Mouse (Mus musculus) intestine, embryonic 14.5 days (tissue): ENCODE results near the gene 1500009C09Rik. TPM values are rescaled to one million over a fixed set of nuclear protein-coding genes. Genes with fewer than 3 reads are reported as not detected.

Source experiments
- ATAC-seq: fragments of 200-750 bp; cut with Nextera tagmentation; replicated peaks from 2 replicates; pipeline ENCODE4 v1.8.0; 2017; ENCODE audit warnings: low read depth, moderate number of reproducible peaks, moderate TSS enrichment, moderate library complexity; ENCODE audit not compliant: low FRiP score, low TSS enrichment
- DNase-seq: peaks from one replicate; pipeline ENCODE4 v3.0.0-alpha.2; 2018; ENCODE audit warnings: low spot score
- H3K27ac ChIP-seq: fragments of 300-500 bp; sonication (generic); 2 replicates; pipeline ENCODE4 v1.5.1; 2014; ENCODE audit warnings: low read depth, mild to moderate bottlenecking, control low read depth
- H3K27me3 ChIP-seq: fragments of 300-500 bp; sonication (generic); replicated peaks from 2 replicates; pipeline ENCODE4 v1.6.1; 2014; ENCODE audit warnings: low read length, control low read depth; ENCODE audit not compliant: control insufficient read depth, insufficient read depth
- H3K36me3 ChIP-seq: fragments of 300-500 bp; sonication (generic); 2 replicates; pipeline ENCODE4 v1.6.1; 2014; ENCODE audit warnings: low read length, control low read depth; ENCODE audit not compliant: control insufficient read depth, insufficient read depth
- H3K4me1 ChIP-seq: fragments of 300-500 bp; sonication (generic); replicated peaks from 2 replicates; pipeline ENCODE4 v1.6.1; 2014; ENCODE audit warnings: low read length, control low read depth, mixed read lengths; ENCODE audit not compliant: control insufficient read depth, insufficient read depth
- H3K4me2 ChIP-seq: fragments of 300-500 bp; sonication (generic); 2 replicates; pipeline ENCODE4 v1.6.1; 2014; ENCODE audit warnings: low read length
- H3K4me3 ChIP-seq: fragments of 300-500 bp; sonication (generic); 2 replicates; pipeline ENCODE4 v1.5.1; 2014; ENCODE audit warnings: low read depth, low read length, control low read depth, mixed read lengths
- H3K9ac ChIP-seq: fragments of 300-500 bp; sonication (generic); 2 replicates; pipeline ENCODE4 v1.6.1; 2014; ENCODE audit warnings: mild to moderate bottlenecking, low read length
- H3K9me3 ChIP-seq: fragments of 300-500 bp; sonication (generic); 2 replicates; pipeline ENCODE4 v1.6.1; 2016; ENCODE audit warnings: low read length, control low read depth; ENCODE audit not compliant: control insufficient read depth
- WGBS: fragments of 180-500 bp; shearing (Covaris S2); extraction: QIAGEN DNeasy Blood & Tissue Kit; methylation state at CpG from one replicate; pipeline ENCODE4 v1.1.7; 2014; 5-methylcytosine and 5-hydroxymethylcytosine counted together
- polyA plus RNA-seq: library from polyadenylated mRNA; unstranded; fragments of >200 nt; fragmentation: Nextera tagmentation; extraction: Ambion mirVana; gene quantifications from 2 replicates; pipeline ENCODE4 v1.2.1, GENCODE M21; 2014

1500009C09Rik gene
- polyA plus RNA-seq, 1 experiment from 2014 or later = not detected

GRCm38 (mm10) chr15:82209295-82210050 is 42.7 kb upstream of the 1500009C09Rik start:
- H3K27ac ChIP-seq = no peak overlapping the region
- ATAC-seq (no peak), DNase-seq (no peak)
- H3K9me3 ChIP-seq = no peaks in the 10 kb centered on the region
- H3K27me3 ChIP-seq = peaks cover 84% of the 10 kb centered on the region
- WGBS = 80% methylated on average over 13 of the region's 13 CpGs
- peaks cover 20% of the 10 kb centered on the region for H3K36me3 ChIP-seq
- no peak overlapping the region for H3K4me3 ChIP-seq
- no peak overlapping the region for H3K4me2 ChIP-seq
- peaks cover 14% of the 10 kb centered on the region for H3K4me1 ChIP-seq
- H3K9ac ChIP-seq = no peak overlapping the region

GRCm38 (mm10) chr15:82210801-82211200 is 41.4 kb upstream of the 1500009C09Rik start:
- Histone ChIP-seq H3K27ac (no peak overlapping the region), H3K4me2 (no peak overlapping the region), H3K9ac (no peak overlapping the region), H3K4me1 (peaks cover 14% of the 10 kb centered on the region), H3K4me3 (no peak overlapping the region), H3K27me3 (peaks cover 94% of the 10 kb centered on the region), H3K36me3 (peaks cover 8% of the 10 kb centered on the region), H3K9me3 (no peaks in the 10 kb centered on the region)
- DNase-seq (no peak), ATAC-seq (no peak)
- WGBS = 59% methylated on average over 1 of the region's 1 CpGs

DNA sequence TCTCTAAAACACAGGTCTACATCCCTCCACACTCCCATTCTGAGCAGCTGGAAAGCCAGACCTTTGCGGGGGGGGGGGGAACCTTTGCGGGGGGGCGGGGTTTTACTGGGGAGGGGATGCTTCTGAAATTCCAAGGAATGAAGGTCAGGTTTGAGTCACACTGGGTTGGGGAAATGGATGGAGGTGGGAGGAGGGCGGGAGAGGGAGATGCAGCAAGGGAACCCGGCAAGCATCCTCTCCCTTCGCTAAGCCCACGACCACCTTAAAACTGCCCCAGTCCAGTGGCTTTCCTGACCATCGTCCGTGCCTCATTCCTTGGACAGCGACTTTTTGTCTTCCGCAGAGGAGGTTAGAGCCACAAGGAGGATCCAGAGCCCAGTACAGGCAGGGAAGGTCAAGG is 40.9 kb upstream of the 1500009C09Rik start:
- Histone ChIP-seq H3K4me1 (peaks cover 11% of the 10 kb centered on the region), H3K9me3 (no peaks in the 10 kb centered on the region), H3K9ac (no peak overlapping the region), H3K4me2 (peak overlapping the region; percentile 73), H3K27me3 (peaks cover 94% of the 10 kb centered on the region), H3K36me3 (peaks cover 3% of the 10 kb centered on the region; the same call in 1 of the 2 replicates), H3K4me3 (peak overlapping the region; percentile 10; the same call in 1 of the 2 replicates), H3K27ac (no peak overlapping the region)
- DNase-seq (no peak), ATAC-seq (no peak)
- WGBS = 4% methylated on average over 11 of the region's 11 CpGs

DNA sequence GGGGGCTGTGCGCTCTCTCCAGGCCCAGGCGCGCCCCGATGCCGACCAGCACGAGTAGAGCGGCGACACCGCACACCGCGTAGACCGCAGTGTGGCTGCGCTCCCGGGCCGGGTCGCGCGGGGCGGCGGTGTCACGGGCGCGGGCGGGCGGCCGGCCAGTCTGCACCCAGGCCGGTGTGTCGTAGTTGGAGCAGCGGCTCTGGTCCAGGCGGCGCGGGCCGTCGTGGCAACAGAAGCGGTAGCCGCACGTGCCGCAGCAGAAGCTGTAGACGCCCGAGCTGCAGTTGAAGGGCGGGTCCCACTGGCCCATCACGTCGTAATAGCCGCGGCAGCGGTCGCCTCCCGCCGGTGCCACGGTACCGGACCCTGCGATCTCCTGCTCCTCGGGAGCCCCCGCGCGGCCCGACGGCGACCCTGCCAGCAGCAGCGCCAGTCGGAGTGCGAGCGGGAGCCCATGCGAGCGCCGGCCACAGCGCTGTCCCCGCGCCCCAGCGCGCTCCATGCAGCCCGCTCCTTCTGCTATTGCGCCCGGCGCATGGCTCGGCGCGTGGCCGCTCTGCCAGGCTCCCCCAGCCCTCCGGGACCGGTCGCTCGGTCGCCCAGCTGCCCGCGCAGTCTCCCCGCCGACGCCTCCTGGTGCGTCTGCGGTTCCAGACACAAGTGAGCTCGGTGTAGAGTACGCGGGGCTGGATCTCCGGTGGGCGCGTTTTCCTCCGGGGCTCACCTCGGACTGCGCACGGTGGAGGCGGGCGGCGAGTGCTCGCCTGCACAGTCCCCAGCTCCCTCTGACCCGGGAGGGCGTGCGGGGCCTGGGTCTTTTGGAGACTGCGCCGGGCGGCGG is 40.1 kb upstream of the 1500009C09Rik start:
- Histone ChIP-seq H3K27me3 (peaks cover 94% of the 10 kb centered on the region), H3K27ac (no peak overlapping the region), H3K9ac (peak overlapping the region; percentile 20), H3K36me3 (no peaks in the 10 kb centered on the region), H3K9me3 (no peaks in the 10 kb centered on the region), H3K4me3 (peak overlapping the region; percentile 38), H3K4me2 (peak overlapping the region; percentile 73), H3K4me1 (peaks cover 11% of the 10 kb centered on the region)
- DNase-seq (peak; percentile 71), ATAC-seq (peak; percentile 47; the same call in 1 of the 2 replicates)
- under 1% methylated on average over 110 of the region's 112 CpGs for WGBS

DNA sequence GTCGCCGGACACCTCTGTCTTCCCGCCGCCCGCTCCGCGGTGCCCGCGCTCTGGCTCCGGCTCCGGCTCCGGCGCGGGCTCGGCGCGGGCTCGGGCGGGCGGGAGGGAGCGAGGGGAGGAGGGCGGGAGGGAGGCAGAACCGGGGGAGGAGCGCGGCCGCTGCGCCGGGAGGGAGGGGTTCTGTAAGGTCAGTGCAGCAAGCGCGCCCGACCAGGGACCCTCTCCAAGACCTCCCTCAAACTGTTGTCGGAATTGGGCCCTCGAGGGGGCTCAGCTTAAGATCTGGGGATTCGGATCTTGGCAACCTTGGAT is 39.5 kb upstream of the 1500009C09Rik start, which contains the start of gene Shisa8:
Gene Shisa8 (minus strand): TSS at position 64 of the 312 bp plus-strand sequence.
- DNase-seq = no peak
- Histone ChIP-seq H3K36me3 (no peaks in the 10 kb centered on the region), H3K4me2 (peak within 1 kb of the TSS; percentile 73), H3K9ac (peak within 1 kb of the TSS; percentile 20), H3K27me3 (peaks cover 90% of the 10 kb centered on the region), H3K4me1 (peaks cover 11% of the 10 kb centered on the region), H3K4me3 (peak within 1 kb of the TSS; percentile 38), H3K9me3 (no peaks in the 10 kb centered on the region), H3K27ac (no peak within 1 kb of the TSS)
- WGBS = 0% methylated on average over 15 of the region's 34 CpGs
- no peak for ATAC-seq

- H3K4me2 ChIP-seq = no peak overlapping the region
- WGBS = 21% methylated on average over 4 of the region's 4 CpGs
- no peak for DNase-seq
- no peaks in the 10 kb centered on the region for H3K9me3 ChIP-seq
- H3K27ac ChIP-seq = no peak overlapping the region
- no peak overlapping the region for H3K9ac ChIP-seq
- H3K4me1 ChIP-seq = peaks cover 11% of the 10 kb centered on the region
- peaks cover 84% of the 10 kb centered on the region for H3K27me3 ChIP-seq
- no peak for ATAC-seq
- no peaks in the 10 kb centered on the region for H3K36me3 ChIP-seq
- H3K4me3 ChIP-seq = no peak overlapping the region
These were observed 39.0 kb upstream of the 1500009C09Rik start for GRCm38 (mm10) chr15:82213222-82213621.

DNA sequence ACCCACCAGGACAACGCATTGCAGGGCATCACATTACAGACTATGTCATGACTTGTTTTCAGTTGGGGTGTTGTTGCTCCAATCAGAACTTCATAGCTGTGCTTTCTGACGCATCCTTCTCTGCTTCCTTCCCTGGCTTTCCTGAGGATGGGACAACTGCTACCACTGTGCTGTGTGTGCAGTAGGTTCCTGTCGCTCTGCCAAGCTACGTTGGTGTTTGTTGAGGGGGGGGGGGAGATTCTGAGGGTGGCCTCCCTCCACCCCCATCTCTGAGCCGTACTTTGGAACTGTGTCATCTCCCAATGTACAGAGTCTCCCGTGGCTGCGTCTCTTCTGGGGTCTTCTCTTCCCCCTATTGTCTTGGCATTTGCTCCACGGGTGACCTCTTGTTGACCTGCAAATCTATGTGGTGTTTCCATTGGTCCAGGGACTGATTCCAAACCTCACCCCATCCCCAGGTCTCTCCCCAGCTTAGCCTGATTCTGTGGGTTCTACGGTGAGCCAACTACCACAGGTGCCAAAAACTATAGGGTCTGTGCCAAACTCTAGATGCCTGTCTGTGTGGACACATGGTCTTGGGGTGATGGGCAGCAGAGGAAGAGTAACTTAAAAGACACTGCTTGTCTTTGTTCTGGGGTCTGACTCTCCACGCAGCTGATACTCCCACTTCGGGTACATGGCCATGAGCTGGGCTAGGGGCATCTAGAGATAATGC is 36.7 kb upstream of the 1500009C09Rik start:
- peaks cover 66% of the 10 kb centered on the region for H3K27me3 ChIP-seq
- no peak for ATAC-seq
- no peaks in the 10 kb centered on the region for H3K36me3 ChIP-seq
- H3K4me2 ChIP-seq = no peak overlapping the region
- no peak overlapping the region for H3K4me3 ChIP-seq
- peaks cover 11% of the 10 kb centered on the region for H3K4me1 ChIP-seq
- H3K9me3 ChIP-seq = no peaks in the 10 kb centered on the region
- H3K9ac ChIP-seq = no peak overlapping the region
- no peak overlapping the region for H3K27ac ChIP-seq
- WGBS = 46% methylated on average over 11 of the region's 11 CpGs
- DNase-seq = no peak

DNA sequence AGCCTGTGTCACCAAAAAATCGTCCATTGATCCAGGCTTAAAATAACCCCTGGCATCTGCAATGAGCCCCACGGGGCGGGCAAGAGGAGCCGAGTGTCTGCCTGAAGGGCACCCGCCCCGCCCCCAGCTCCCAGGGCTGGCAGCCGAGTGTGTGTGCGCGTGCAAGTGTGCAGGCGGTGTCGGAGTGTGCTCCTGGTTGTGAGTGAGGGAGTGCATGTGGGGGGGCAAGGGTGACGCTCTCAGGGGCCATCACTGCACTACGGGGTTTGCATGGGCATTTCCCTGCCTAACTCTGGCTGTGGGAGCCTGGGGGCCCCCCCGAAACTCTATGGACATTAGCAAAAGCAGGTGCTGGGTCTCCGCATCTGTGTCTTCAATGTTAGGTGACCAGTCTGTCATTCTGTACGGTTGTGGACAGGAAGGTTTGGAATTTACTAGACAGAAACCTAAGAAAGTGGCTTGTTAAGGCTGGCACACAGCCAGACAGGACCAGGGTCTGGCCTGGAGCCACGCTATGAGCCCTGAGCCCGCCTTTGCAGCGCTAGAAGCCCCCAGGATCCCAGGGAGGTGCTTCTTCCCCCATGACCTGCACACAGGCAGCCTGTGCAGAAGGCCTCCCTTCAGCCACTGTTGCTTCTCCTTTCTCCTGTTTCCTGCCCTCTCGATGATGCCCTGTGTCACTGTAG is 35.9 kb upstream of the 1500009C09Rik start:
- WGBS = 51% methylated on average over 20 of the region's 20 CpGs
- no peaks in the 10 kb centered on the region for H3K9me3 ChIP-seq
- H3K4me1 ChIP-seq = peaks cover 11% of the 10 kb centered on the region
- no peaks in the 10 kb centered on the region for H3K36me3 ChIP-seq
- no peak overlapping the region for H3K27ac ChIP-seq
- ATAC-seq (no peak), DNase-seq (no peak)
- no peak overlapping the region for H3K4me3 ChIP-seq
- no peak overlapping the region for H3K4me2 ChIP-seq
- peaks cover 58% of the 10 kb centered on the region for H3K27me3 ChIP-seq
- no peak overlapping the region for H3K9ac ChIP-seq
